Mouse (Mus musculus): ENCODE results near the gene Sfxn4. TPM values are rescaled to one million over a fixed set of nuclear protein-coding genes. Genes with fewer than 3 reads are reported as not detected.

Sfxn4 gene
- total and polyA plus RNA-seq, 2 experiments from 2014 or later = 7.8 to 9.0 TPM

DNA sequence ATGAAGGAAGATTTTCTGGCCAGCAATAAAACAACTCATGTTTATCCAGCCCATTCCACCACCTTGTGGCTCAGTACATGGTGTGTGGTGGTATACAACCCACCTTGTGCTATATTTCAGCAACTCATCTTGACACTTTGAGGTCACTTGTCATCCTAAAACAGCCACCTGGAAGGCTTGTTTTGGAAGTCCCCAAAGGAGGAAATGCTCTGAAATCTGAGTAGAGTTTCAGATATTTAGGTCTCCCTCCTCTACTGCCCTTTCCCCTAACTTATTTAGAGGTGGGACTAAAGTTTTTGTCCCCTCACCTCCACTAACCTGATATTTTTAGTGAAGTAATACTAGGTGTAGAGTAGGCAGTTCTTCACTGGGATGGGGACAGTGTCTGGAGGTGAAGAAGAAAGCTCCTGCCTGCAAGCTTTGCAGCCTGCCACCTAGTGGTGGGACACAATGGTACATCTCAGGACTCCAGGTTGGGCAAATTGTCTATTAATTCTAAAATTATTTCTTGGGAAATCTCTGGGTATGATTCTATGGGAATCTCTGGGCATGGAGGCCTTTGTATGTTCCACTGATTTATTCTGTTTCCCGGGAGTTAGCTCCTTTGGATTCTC lies 30.8 kb upstream of the Sfxn4 start:
- TF ChIP-seq CTCF (IDR thresholded peaks at IDR 0.05) = peak; percentile 74
- Histone ChIP-seq H3K4me3 (ENCODE audit: low read depth, low read length) (peak overlapping the region; percentile 83), H3K4me2 (ENCODE audit: low read depth, low read length, poor library complexity, severe bottlenecking) (peak overlapping the region; percentile 69), H3K9ac (replicated peaks; ENCODE audit: low read length, poor library complexity, severe bottlenecking) (no peak overlapping the region), H3K27me3 (ENCODE audit: insufficient read depth, low read length) (no peaks in the 10 kb centered on the region), H3K9me3 (ENCODE audit: low read length) (no peaks in the 10 kb centered on the region), H3K27ac (ENCODE audit: low read depth, low read length) (no peak overlapping the region), H3K4me1 (ENCODE audit: insufficient read depth, low read length) (0 out of 2 replicates have a peak, but pooled peaks cover 5% of the 10 kb centered on the region), H3K36me3 (ENCODE audit: insufficient read depth, low read length) (no peaks in the 10 kb centered on the region)
- ATAC-seq (ENCODE audit: low FRiP score) = no peak
- DNase-seq (ENCODE audit: low spot score) = peak; percentile 32
- 18% methylated on average over 1 of the region's 1 CpGs for WGBS

GRCm38 (mm10) chr19:60891123-60891470 lies 29.8 kb upstream of the Sfxn4 start:
- Histone ChIP-seq H3K9ac (replicated peaks; ENCODE audit: low read length, poor library complexity, severe bottlenecking) (no peak overlapping the region), H3K27me3 (ENCODE audit: insufficient read depth, low read length) (no peaks in the 10 kb centered on the region), H3K27ac (ENCODE audit: low read depth, low read length) (no peak overlapping the region), H3K9me3 (ENCODE audit: low read length) (no peaks in the 10 kb centered on the region), H3K4me1 (ENCODE audit: insufficient read depth, low read length) (0 out of 2 replicates have a peak, but pooled peaks cover 5% of the 10 kb centered on the region), H3K4me3 (ENCODE audit: low read depth, low read length) (peak overlapping the region; percentile 83), H3K36me3 (ENCODE audit: insufficient read depth, low read length) (no peaks in the 10 kb centered on the region), H3K4me2 (ENCODE audit: low read depth, low read length, poor library complexity, severe bottlenecking) (peak overlapping the region; percentile 69)
- ATAC-seq (ENCODE audit: low FRiP score) (no peak), DNase-seq (ENCODE audit: low spot score) (peak; percentile 54)
- no peak for TF ChIP-seq CTCF (IDR thresholded peaks at IDR 0.05)
- 4% methylated on average over 5 of the region's 5 CpGs for WGBS

DNA sequence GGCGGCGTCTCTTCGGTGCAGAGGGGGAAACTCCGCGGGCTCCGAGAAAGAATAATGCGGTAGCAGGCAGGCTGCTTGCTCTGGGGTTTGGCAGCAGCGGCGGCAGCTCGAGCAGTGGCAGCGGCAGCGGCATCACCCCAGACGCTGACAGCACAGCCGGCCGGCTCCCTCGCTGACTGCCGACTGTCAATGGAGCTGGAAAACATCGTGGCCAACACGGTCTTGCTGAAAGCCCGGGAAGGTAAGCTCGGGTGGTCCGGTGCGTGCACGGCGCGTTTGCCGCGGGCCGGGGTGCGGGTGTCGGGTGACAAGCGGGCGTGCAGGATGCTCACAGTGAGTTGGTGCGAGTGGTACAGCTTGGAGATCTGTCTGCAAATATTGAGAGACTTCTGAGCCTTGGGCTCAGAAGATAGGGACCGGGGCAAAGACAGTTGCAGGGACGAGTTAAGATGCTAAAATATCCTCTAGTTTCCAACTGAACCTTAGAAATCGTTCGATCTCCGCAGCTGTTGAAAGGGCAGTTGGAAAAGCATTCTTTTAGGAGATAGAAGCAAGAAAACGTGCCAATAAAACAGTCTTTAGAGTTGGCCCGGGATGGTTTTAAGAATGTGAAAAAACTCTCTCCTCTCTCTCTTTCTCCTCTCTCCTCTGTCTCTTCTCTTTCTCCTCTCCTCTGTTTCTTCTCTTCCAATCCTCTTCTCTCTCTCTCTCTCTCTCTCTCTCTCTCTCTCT lies 29.3 kb upstream of the Sfxn4 start:
- under 1% methylated on average over 35 of the region's 41 CpGs for WGBS
- Histone ChIP-seq H3K4me3 (ENCODE audit: low read depth, low read length) (peak overlapping the region; percentile 83), H3K27me3 (ENCODE audit: insufficient read depth, low read length) (no peaks in the 10 kb centered on the region), H3K36me3 (ENCODE audit: insufficient read depth, low read length) (no peaks in the 10 kb centered on the region), H3K4me2 (ENCODE audit: low read depth, low read length, poor library complexity, severe bottlenecking) (peak overlapping the region; percentile 69), H3K4me1 (ENCODE audit: insufficient read depth, low read length) (0 out of 2 replicates have a peak, but pooled peaks cover 5% of the 10 kb centered on the region), H3K9ac (replicated peaks; ENCODE audit: low read length, poor library complexity, severe bottlenecking) (peak overlapping the region; percentile 69), H3K27ac (ENCODE audit: low read depth, low read length) (peak overlapping the region; percentile 80), H3K9me3 (ENCODE audit: low read length) (no peaks in the 10 kb centered on the region)
- peak; percentile 48 for ATAC-seq (ENCODE audit: low FRiP score)
- TF ChIP-seq CTCF (IDR thresholded peaks at IDR 0.05) = no peak
- DNase-seq (ENCODE audit: low spot score) = no peak

DNA sequence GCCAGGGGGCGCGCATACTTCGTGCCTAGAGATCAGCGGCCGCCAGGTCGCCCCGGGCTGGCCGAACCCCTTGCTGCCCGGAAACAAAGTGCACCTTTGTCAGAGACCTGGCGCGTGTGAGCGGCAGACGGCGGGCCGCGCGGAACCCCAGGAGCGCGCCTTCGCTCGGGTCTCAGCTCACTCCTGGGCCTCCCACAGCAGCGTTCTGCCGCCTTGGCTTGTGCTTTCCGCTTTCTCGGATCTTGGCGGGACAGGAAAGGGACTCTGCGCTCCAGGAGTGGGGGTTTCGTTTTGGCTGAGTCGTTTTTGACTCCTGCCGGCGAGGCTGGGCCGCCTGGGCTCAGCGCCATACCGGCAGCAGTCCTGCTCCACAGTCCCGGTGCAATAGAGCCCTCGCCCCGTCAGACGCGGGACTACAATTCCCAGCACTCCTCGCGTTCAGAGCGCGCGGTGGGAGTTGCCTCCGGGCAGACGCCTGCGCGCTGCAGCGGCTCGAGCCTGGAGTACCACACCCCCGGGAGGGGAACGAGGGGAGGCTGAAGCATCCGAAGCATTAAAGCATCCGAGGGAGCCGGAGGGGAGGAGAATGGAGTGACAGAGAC lies 28.5 kb upstream of the Sfxn4 start, which contains the start of gene Grk5:
Gene Grk5 (plus strand): TSS at position 36 of the 602 bp plus-strand sequence.
- peak within 1 kb of the TSS; percentile 80 for H3K27ac ChIP-seq (ENCODE audit: low read depth, low read length)
- 0 out of 2 replicates have a peak, but pooled peaks cover 3% of the 10 kb centered on the region for H3K4me1 ChIP-seq (ENCODE audit: insufficient read depth, low read length)
- TF ChIP-seq CTCF (IDR thresholded peaks at IDR 0.05) = peak; percentile 86
- H3K4me2 ChIP-seq (ENCODE audit: low read depth, low read length, poor library complexity, severe bottlenecking) = peak within 1 kb of the TSS; percentile 69
- H3K4me3 ChIP-seq (ENCODE audit: low read depth, low read length) = peak within 1 kb of the TSS; percentile 83
- peak within 1 kb of the TSS; percentile 69 for H3K9ac ChIP-seq (replicated peaks; ENCODE audit: low read length, poor library complexity, severe bottlenecking)
- DNase-seq (ENCODE audit: low spot score) (peak; percentile 97), ATAC-seq (ENCODE audit: low FRiP score) (peak; percentile 97)
- WGBS = under 1% methylated on average over 55 of the region's 55 CpGs
- H3K36me3 ChIP-seq (ENCODE audit: insufficient read depth, low read length) = no peaks in the 10 kb centered on the region
- no peaks in the 10 kb centered on the region for H3K27me3 ChIP-seq (ENCODE audit: insufficient read depth, low read length)
- no peaks in the 10 kb centered on the region for H3K9me3 ChIP-seq (ENCODE audit: low read length)

- Histone ChIP-seq H3K4me1 (ENCODE audit: insufficient read depth, low read length) (0 out of 2 replicates have a peak, but pooled peaks cover 3% of the 10 kb centered on the region), H3K27me3 (ENCODE audit: insufficient read depth, low read length) (no peaks in the 10 kb centered on the region), H3K4me3 (ENCODE audit: low read depth, low read length) (peak overlapping the region; percentile 83), H3K9me3 (ENCODE audit: low read length) (no peaks in the 10 kb centered on the region), H3K9ac (replicated peaks; ENCODE audit: low read length, poor library complexity, severe bottlenecking) (0 out of 2 replicates have a peak overlapping the region, but pooled peaks have one; percentile 69), H3K4me2 (ENCODE audit: low read depth, low read length, poor library complexity, severe bottlenecking) (peak overlapping the region; percentile 69), H3K27ac (ENCODE audit: low read depth, low read length) (peak overlapping the region; percentile 80), H3K36me3 (ENCODE audit: insufficient read depth, low read length) (no peaks in the 10 kb centered on the region)
- TF ChIP-seq CTCF (IDR thresholded peaks at IDR 0.05) = no peak
- no peak for ATAC-seq (ENCODE audit: low FRiP score)
- DNase-seq (ENCODE audit: low spot score) = peak; percentile 20
- 3% methylated on average over 17 of the region's 17 CpGs for WGBS
These were observed 27.9 kb upstream of the Sfxn4 start for GRCm38 (mm10) chr19:60889101-60889713.

All from midbrain, postnatal 0 days (tissue).